Mouse (Mus musculus) kidney, postnatal 0 days (tissue): ENCODE measurements at regions not wholly inside any gene's neighbourhood (a gene's known extent, or its start where the extent isn't known, plus 50 kb on each side); places are given as distances from the start of the nearest gene placed in this dataset.

Source experiments
- ATAC-seq: fragments of 200-750 bp; cut with Nextera tagmentation; replicated peaks from 2 replicates; pipeline ENCODE4 v1.8.0; 2017; ENCODE audit warnings: low read depth, moderate number of reproducible peaks, moderate TSS enrichment, moderate library complexity; ENCODE audit not compliant: low FRiP score
- DNase-seq: peaks from one replicate; pipeline ENCODE4 v3.0.0-alpha.2; 2016; ENCODE audit warnings: low spot score
- H3K27ac ChIP-seq: fragments of 300-500 bp; sonication (generic); 2 replicates; pipeline ENCODE4 v1.5.1; 2014; ENCODE audit warnings: mild to moderate bottlenecking
- H3K27me3 ChIP-seq: fragments of 300-500 bp; sonication (generic); 2 replicates; pipeline ENCODE4 v1.6.1; 2014; ENCODE audit warnings: low read length, mixed read lengths; ENCODE audit not compliant: insufficient read depth
- H3K36me3 ChIP-seq: fragments of 300-500 bp; sonication (generic); 2 replicates; pipeline ENCODE4 v1.6.1; 2014; ENCODE audit warnings: low read length, mixed read lengths; ENCODE audit not compliant: insufficient read depth
- H3K4me1 ChIP-seq: fragments of 300-500 bp; sonication (generic); replicated peaks from 2 replicates; pipeline ENCODE4 v1.6.1; 2014; ENCODE audit warnings: antibody characterized with exemption, low read length, mixed read lengths; ENCODE audit not compliant: insufficient read depth
- H3K4me2 ChIP-seq: fragments of 300-500 bp; sonication (generic); 2 replicates; pipeline ENCODE4 v1.6.1; 2014; ENCODE audit warnings: mild to moderate bottlenecking, low read length, moderate library complexity, mixed read lengths
- H3K4me3 ChIP-seq: fragments of 300-500 bp; sonication (generic); replicated peaks from 2 replicates; pipeline ENCODE4 v1.5.1; 2014; ENCODE audit warnings: low read depth, low read length
- H3K9ac ChIP-seq: fragments of 300-500 bp; sonication (generic); 2 replicates; pipeline ENCODE4 v1.6.1; 2014; ENCODE audit warnings: low read depth, low read length
- H3K9me3 ChIP-seq: fragments of 300-500 bp; sonication (generic); replicated peaks from 2 replicates; pipeline ENCODE4 v1.6.1; 2016; ENCODE audit warnings: low read length, inconsistent platforms, mixed read lengths
- CTCF ChIP-seq: IDR thresholded peaks from 2 replicates; pipeline ENCODE4 v1.5.1; 2016; ENCODE audit warnings: antibody characterized with exemption, low read depth, mild to moderate bottlenecking, moderate library complexity
- WGBS: fragments of 180-500 bp; shearing (Covaris S2); extraction: QIAGEN DNeasy Blood & Tissue Kit; methylation state at CpG from one replicate; pipeline ENCODE4 v1.1.7; 2014; 5-methylcytosine and 5-hydroxymethylcytosine counted together

GRCm38 (mm10) chr1:42557301-42557700 lies 138.3 kb upstream of the Pou3f3 start:
- TF ChIP-seq CTCF: no peak
- Histone ChIP-seq H3K27ac (no peak overlapping the region), H3K27me3 (no peaks in the 10 kb centered on the region), H3K4me1 (no peaks in the 10 kb centered on the region), H3K9ac (no peak overlapping the region), H3K36me3 (no peaks in the 10 kb centered on the region), H3K4me2 (no peak overlapping the region), H3K4me3 (no peak overlapping the region), H3K9me3 (no peaks in the 10 kb centered on the region)
- no peak for DNase-seq
- no peak for ATAC-seq
- 79% methylated on average over 2 of the region's 2 CpGs for WGBS

- 76% methylated on average over 6 of the region's 6 CpGs for WGBS
Observed at GRCm38 (mm10) chr1:42567640-42568039, 127.9 kb upstream of the Pou3f3 start.

GRCm38 (mm10) chr1:42585191-42585590 lies 110.4 kb upstream of the Pou3f3 start:
- Histone ChIP-seq H3K27ac (no peak overlapping the region), H3K4me3 (no peak overlapping the region), H3K4me2 (no peak overlapping the region), H3K9me3 (no peaks in the 10 kb centered on the region), H3K27me3 (no peaks in the 10 kb centered on the region), H3K36me3 (no peaks in the 10 kb centered on the region), H3K4me1 (no peaks in the 10 kb centered on the region), H3K9ac (no peak overlapping the region)
- no peak for ATAC-seq
- TF ChIP-seq CTCF: no peak
- DNase-seq: no peak
- WGBS: 89% methylated on average over 3 of the region's 3 CpGs

More at GRCm38 (mm10) chr1:42567640-42568039, 127.9 kb upstream of the Pou3f3 start:
- DNase-seq (no peak), ATAC-seq (no peak)
- H3K4me3 ChIP-seq: no peak overlapping the region
- H3K4me1 ChIP-seq: no peaks in the 10 kb centered on the region
- no peaks in the 10 kb centered on the region for H3K9me3 ChIP-seq
- H3K36me3 ChIP-seq: no peaks in the 10 kb centered on the region
- TF ChIP-seq CTCF: no peak
- no peak overlapping the region for H3K9ac ChIP-seq
- no peak overlapping the region for H3K27ac ChIP-seq
- no peak overlapping the region for H3K4me2 ChIP-seq
- H3K27me3 ChIP-seq: no peaks in the 10 kb centered on the region

GRCm38 (mm10) chr1:42588499-42588898 lies 107.1 kb upstream of the Pou3f3 start:
- H3K4me3 ChIP-seq: no peak overlapping the region
- H3K4me1 ChIP-seq: no peaks in the 10 kb centered on the region
- H3K27me3 ChIP-seq: no peaks in the 10 kb centered on the region
- no peak overlapping the region for H3K27ac ChIP-seq
- DNase-seq (no peak), ATAC-seq (no peak)
- no peak overlapping the region for H3K4me2 ChIP-seq
- H3K36me3 ChIP-seq: no peaks in the 10 kb centered on the region
- no peak for TF ChIP-seq CTCF
- no peak overlapping the region for H3K9ac ChIP-seq
- WGBS: 31% methylated on average over 10 of the region's 10 CpGs
- H3K9me3 ChIP-seq: no peaks in the 10 kb centered on the region

- 48% methylated on average over 7 of the region's 7 CpGs for WGBS
- Histone ChIP-seq H3K4me2 (no peak overlapping the region), H3K27ac (no peak overlapping the region), H3K9ac (no peak overlapping the region), H3K36me3 (no peaks in the 10 kb centered on the region), H3K27me3 (no peaks in the 10 kb centered on the region), H3K9me3 (no peaks in the 10 kb centered on the region), H3K4me1 (no peaks in the 10 kb centered on the region), H3K4me3 (no peak overlapping the region)
- no peak for TF ChIP-seq CTCF
- ATAC-seq: no peak
- no peak for DNase-seq
Observed at GRCm38 (mm10) chr1:42589442-42589841, 106.1 kb upstream of the Pou3f3 start.

GRCm38 (mm10) chr1:42591855-42592254 lies 103.7 kb upstream of the Pou3f3 start:
- Histone ChIP-seq H3K9ac (no peak overlapping the region), H3K36me3 (no peaks in the 10 kb centered on the region), H3K9me3 (no peaks in the 10 kb centered on the region), H3K4me3 (no peak overlapping the region), H3K27me3 (no peaks in the 10 kb centered on the region), H3K4me1 (no peaks in the 10 kb centered on the region), H3K4me2 (no peak overlapping the region), H3K27ac (no peak overlapping the region)
- ATAC-seq (peak; percentile 46; the same call in 1 of the 2 replicates), DNase-seq (no peak)
- TF ChIP-seq CTCF: no peak
- WGBS: 57% methylated on average over 1 of the region's 1 CpGs

- Histone ChIP-seq H3K4me1 (no peaks in the 10 kb centered on the region), H3K36me3 (no peaks in the 10 kb centered on the region), H3K4me2 (no peak overlapping the region), H3K27ac (no peak overlapping the region), H3K9me3 (no peaks in the 10 kb centered on the region), H3K27me3 (no peaks in the 10 kb centered on the region), H3K4me3 (no peak overlapping the region), H3K9ac (no peak overlapping the region)
- ATAC-seq (0 out of 2 replicates have a peak, but pooled peaks have one; percentile 46), DNase-seq (no peak)
- WGBS: 71% methylated on average over 4 of the region's 4 CpGs
- TF ChIP-seq CTCF: no peak
Observed at GRCm38 (mm10) chr1:42597065-42597464, 98.5 kb upstream of the Pou3f3 start.
